Mouse (Mus musculus) heart, adult 2 months (tissue): ENCODE measurements around the gene Kdm4b. TPM values are rescaled to one million over a fixed set of nuclear protein-coding genes. Genes with fewer than 3 reads are reported as not detected.

Source experiments
- DNase-seq, 2 experiments: peaks; one replicate each; pipeline ENCODE4 v3.0.0; 2021
- H3K27ac ChIP-seq: fragments of 200-600 bp; 2 replicates; pipeline ENCODE4 v1.8.1; 2022
- H3K27me3 ChIP-seq: fragments of 200-500 bp; 2 replicates; pipeline ENCODE4 v1.6.1; 2012; ENCODE audit warnings: mild to moderate bottlenecking, low read length, inconsistent platforms, mixed read lengths; ENCODE audit not compliant: control insufficient read depth, insufficient read depth
- H3K36me3 ChIP-seq: fragments of 200-500 bp; 2 replicates; pipeline ENCODE4 v1.6.1; 2012; ENCODE audit warnings: low read length, inconsistent platforms; ENCODE audit not compliant: control insufficient read depth, insufficient read depth
- H3K4me1 ChIP-seq: fragments of 200-500 bp; 2 replicates; pipeline ENCODE4 v1.6.1; 2011; ENCODE audit warnings: low read length; ENCODE audit not compliant: control insufficient read depth, insufficient read depth
- H3K4me3 ChIP-seq: fragments of 200-600 bp; 2 replicates; pipeline ENCODE4 v1.8.1; 2022
- H3K79me2 ChIP-seq: fragments of 200-500 bp; replicated peaks from 2 replicates; pipeline ENCODE4 v1.6.1; 2012; ENCODE audit warnings: mild to moderate bottlenecking, inconsistent platforms, low read length, moderate library complexity, mixed read lengths; ENCODE audit not compliant: control insufficient read depth, insufficient read depth
- H3K9ac ChIP-seq: fragments of 200-500 bp; 2 replicates; pipeline ENCODE4 v1.6.1; 2012; ENCODE audit warnings: low read depth, mild to moderate bottlenecking, control low read depth, inconsistent platforms, low read length, mixed read lengths
- CTCF ChIP-seq: fragments of 200-600 bp; IDR thresholded peaks from 2 replicates; pipeline ENCODE4 v1.8.1; 2022; ENCODE audit warnings: antibody characterized with exemption, mild to moderate bottlenecking, moderate library complexity
- EP300 ChIP-seq: fragments of 200-500 bp; IDR thresholded peaks from 2 replicates; pipeline ENCODE4 v1.6.1; 2011; ENCODE audit warnings: low read depth, low read length, control low read depth; ENCODE audit not compliant: insufficient read depth
- POLR2A ChIP-seq: fragments of 200-500 bp; IDR thresholded peaks from 2 replicates; pipeline ENCODE4 v1.6.1; 2011; ENCODE audit warnings: mild to moderate bottlenecking, low read depth, low read length, control low read depth; ENCODE audit not compliant: insufficient read depth
- WGBS: fragments of 180-500 bp; shearing (Covaris S2); methylation state at CpG from one replicate; pipeline ENCODE4 v1.1.7; 2018; 5-methylcytosine and 5-hydroxymethylcytosine counted together
- intact Hi-C: fragments of 180-260 bp; cut with DNase I; formaldehyde crosslinking; loops from one replicate; pipeline ENCODE4 v1.15.1; 2025
- polyA plus RNA-seq: library from polyadenylated mRNA; depleted of rRNA; stranded (reverse); fragments of >200 nt; gene quantifications from 2 replicates; pipeline ENCODE4 v1.2.3, GENCODE M21; 2012
- total RNA-seq, 2 experiments: library from RNA; stranded (reverse); gene quantifications; 2 replicates each; pipeline ENCODE4 v1.2.3; 2021

The Kdm4b gene
- total and polyA plus RNA-seq, 3 experiments = 23.0 to 36.1 (median 26.2) TPM

GRCm38 (mm10) chr17:56331256-56331655 is 5.4 kb downstream of the Kdm4b start:
- intact Hi-C loops = no loop called here
- H3K4me1 ChIP-seq = peaks cover 14% of the 10 kb centered on the region
- no peak overlapping the region for H3K9ac ChIP-seq

GRCm38 (mm10) chr17:56332987-56333386 is 7.1 kb downstream of the Kdm4b start:
- H3K9ac ChIP-seq = no peak overlapping the region
- peaks cover 18% of the 10 kb centered on the region for H3K4me1 ChIP-seq
- TF ChIP-seq POLR2A (no peak), CTCF (peak; percentile 46), EP300 (no peak)

More at GRCm38 (mm10) chr17:56331256-56331655, 5.4 kb downstream of the Kdm4b start:
- H3K36me3 ChIP-seq = no peaks in the 10 kb centered on the region
- peak in 1 of 2 experiments; percentile 43 for DNase-seq
- peaks cover 14% of the 10 kb centered on the region for H3K79me2 ChIP-seq
- H3K4me3 ChIP-seq = no peak overlapping the region
- H3K27me3 ChIP-seq = no peaks in the 10 kb centered on the region
- H3K27ac ChIP-seq = no peak overlapping the region
- TF ChIP-seq CTCF (no peak), POLR2A (no peak), EP300 (no peak)

GRCm38 (mm10) chr17:56337190-56337589 is 11.3 kb downstream of the Kdm4b start:
- intact Hi-C loops = no loop called here
- Histone ChIP-seq H3K27ac (0 out of 2 replicates have a peak overlapping the region, but pooled peaks have one; percentile 34), H3K79me2 (peaks cover 7% of the 10 kb centered on the region), H3K9ac (no peak overlapping the region), H3K27me3 (no peaks in the 10 kb centered on the region), H3K36me3 (no peaks in the 10 kb centered on the region), H3K4me3 (no peak overlapping the region), H3K4me1 (peaks cover 18% of the 10 kb centered on the region)
- TF ChIP-seq EP300 (no peak), CTCF (peak; percentile 81), POLR2A (no peak)
- WGBS = 8% methylated on average over 4 of the region's 4 CpGs
- DNase-seq = peak; percentile 60 to 72

More at GRCm38 (mm10) chr17:56332987-56333386, 7.1 kb downstream of the Kdm4b start:
- no peaks in the 10 kb centered on the region for H3K36me3 ChIP-seq
- 56% methylated on average over 8 of the region's 8 CpGs for WGBS
- H3K79me2 ChIP-seq = peaks cover 11% of the 10 kb centered on the region
- H3K4me3 ChIP-seq = no peak overlapping the region
- intact Hi-C loops = no loop called here
- no peak overlapping the region for H3K27ac ChIP-seq
- no peak for DNase-seq
- H3K27me3 ChIP-seq = no peaks in the 10 kb centered on the region

GRCm38 (mm10) chr17:56337791-56338190 is 11.9 kb downstream of the Kdm4b start:
- DNase-seq = no peak
- Histone ChIP-seq H3K36me3 (no peaks in the 10 kb centered on the region), H3K27me3 (no peaks in the 10 kb centered on the region), H3K9ac (no peak overlapping the region), H3K4me3 (no peak overlapping the region), H3K79me2 (peaks cover 6% of the 10 kb centered on the region), H3K27ac (no peak overlapping the region), H3K4me1 (peaks cover 18% of the 10 kb centered on the region)
- 66% methylated on average over 6 of the region's 6 CpGs for WGBS
- intact Hi-C loops = no loop called here
- TF ChIP-seq EP300 = no peak
- TF ChIP-seq POLR2A = no peak
- no peak for TF ChIP-seq CTCF

GRCm38 (mm10) chr17:56338909-56339308 is 13.0 kb downstream of the Kdm4b start:
- Histone ChIP-seq H3K27me3 (no peaks in the 10 kb centered on the region), H3K27ac (no peak overlapping the region), H3K4me1 (peaks cover 18% of the 10 kb centered on the region), H3K4me3 (no peak overlapping the region), H3K9ac (no peak overlapping the region), H3K36me3 (no peaks in the 10 kb centered on the region), H3K79me2 (peaks cover 8% of the 10 kb centered on the region)
- WGBS = 80% methylated on average over 4 of the region's 4 CpGs
- peak; percentile 40 to 51 for DNase-seq
- TF ChIP-seq CTCF (peak; percentile 65), EP300 (no peak), POLR2A (no peak)
- intact Hi-C loops = no loop called here

GRCm38 (mm10) chr17:56340717-56341116 is 14.9 kb downstream of the Kdm4b start:
- Histone ChIP-seq H3K4me3 (no peak overlapping the region), H3K27ac (no peak overlapping the region; the same call in 1 of the 2 replicates), H3K9ac (no peak overlapping the region), H3K79me2 (peaks cover 9% of the 10 kb centered on the region), H3K36me3 (no peaks in the 10 kb centered on the region), H3K4me1 (peaks cover 18% of the 10 kb centered on the region), H3K27me3 (no peaks in the 10 kb centered on the region)
- intact Hi-C loops = no loop called here
- TF ChIP-seq POLR2A = no peak
- TF ChIP-seq EP300 = no peak
- TF ChIP-seq CTCF = no peak
- no peak for DNase-seq
